Mouse (Mus musculus): ENCODE data around the gene Eda.
A peak's percentile ranks its signal among the peaks of the same experiment; 100 is the strongest.

The Eda gene

DNA sequence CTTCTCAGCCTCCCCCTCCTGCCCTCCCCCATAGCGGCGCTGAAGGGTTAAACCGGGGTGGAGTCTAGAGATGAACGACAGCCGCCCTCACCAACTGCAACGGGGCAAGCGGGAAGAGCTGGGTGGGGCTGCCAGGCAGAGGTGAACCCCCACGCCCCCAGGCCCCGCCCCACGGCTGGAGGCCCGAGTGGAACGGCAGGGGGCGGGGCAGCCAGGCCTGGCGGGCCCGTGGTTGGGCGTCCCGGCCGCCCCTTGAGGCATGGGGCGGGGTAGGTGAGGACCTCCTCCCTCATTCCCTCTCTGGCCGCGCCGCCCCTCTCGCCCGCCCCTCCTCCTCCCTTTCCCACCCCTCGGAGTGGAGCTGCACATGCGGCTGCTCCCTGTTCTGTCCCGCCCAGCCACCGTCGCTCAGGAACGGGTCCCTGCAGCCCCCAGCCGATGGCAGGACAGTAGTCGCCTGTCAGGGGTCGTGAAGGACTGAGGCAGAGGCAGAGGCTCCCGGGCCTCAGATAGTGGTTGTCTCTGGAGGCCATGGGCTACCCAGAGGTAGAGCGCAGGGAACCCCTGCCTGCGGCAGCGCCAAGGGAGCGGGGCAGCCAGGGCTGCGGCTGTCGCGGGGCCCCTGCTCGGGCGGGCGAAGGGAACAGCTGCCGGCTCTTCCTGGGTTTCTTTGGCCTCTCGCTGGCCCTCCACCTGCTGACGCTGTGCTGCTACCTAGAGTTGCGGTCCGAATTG lies at the start of gene Eda:
TSS of gene Eda (plus strand) at position 357 of the 735 bp plus-strand sequence.
- DNase-seq (ENCODE audit: low spot score in 2 of 2) = peak; percentile 47 to 56

- DNase-seq (ENCODE audit: low spot score in 2 of 2) = no peak
Measured at GRCm38 (mm10) chrX:99961002-99961401, 14.4 kb upstream of the Eda start.

DNA sequence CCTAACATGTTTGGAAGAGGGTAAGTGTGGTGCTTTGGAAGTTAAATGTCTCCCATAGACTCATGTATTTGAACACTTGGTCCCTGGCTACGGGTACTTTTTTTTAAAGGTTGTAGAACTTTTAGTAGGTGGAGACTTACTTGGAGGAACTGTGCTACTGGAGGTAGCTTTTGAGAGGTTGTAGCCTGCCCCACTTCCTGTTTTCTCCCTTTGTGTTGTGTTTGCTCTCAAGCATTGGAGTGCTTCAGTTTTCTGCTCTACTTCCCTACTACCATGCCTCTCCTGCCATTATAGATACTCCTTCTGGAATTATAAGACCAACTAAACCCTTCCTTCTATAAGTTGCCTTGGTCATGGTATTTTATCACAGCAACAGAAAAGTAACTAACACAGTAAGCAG lies 5.3 kb upstream of the Eda start:
- DNase-seq (ENCODE audit: low spot score in 2 of 2) = no peak

GRCm38 (mm10) chrX:99974381-99974780 lies 1.0 kb upstream of the Eda start:
- no peak for DNase-seq (ENCODE audit: low spot score in 2 of 2)

DNA sequence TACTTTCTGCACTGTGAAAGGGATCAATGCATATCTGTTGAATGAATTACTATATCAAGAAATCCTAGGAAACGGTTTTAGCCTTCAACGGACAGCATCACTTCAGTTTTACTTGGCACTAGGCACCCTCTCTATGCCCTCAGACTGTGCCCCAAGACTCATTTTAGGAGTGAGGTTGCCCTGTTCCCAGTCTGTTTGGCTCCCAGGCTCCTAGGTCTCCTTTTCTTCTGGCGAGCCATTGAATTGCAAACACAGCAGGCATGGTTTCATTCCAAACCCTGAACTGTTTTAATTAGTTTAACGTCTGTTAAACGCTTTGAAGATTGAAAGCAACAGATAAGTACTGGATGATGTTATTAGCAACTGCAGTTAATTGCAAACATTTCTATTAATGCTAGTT lies 603 bp upstream of the Eda start:
- DNase-seq (ENCODE audit: low spot score in 2 of 2) = no peak

DNA sequence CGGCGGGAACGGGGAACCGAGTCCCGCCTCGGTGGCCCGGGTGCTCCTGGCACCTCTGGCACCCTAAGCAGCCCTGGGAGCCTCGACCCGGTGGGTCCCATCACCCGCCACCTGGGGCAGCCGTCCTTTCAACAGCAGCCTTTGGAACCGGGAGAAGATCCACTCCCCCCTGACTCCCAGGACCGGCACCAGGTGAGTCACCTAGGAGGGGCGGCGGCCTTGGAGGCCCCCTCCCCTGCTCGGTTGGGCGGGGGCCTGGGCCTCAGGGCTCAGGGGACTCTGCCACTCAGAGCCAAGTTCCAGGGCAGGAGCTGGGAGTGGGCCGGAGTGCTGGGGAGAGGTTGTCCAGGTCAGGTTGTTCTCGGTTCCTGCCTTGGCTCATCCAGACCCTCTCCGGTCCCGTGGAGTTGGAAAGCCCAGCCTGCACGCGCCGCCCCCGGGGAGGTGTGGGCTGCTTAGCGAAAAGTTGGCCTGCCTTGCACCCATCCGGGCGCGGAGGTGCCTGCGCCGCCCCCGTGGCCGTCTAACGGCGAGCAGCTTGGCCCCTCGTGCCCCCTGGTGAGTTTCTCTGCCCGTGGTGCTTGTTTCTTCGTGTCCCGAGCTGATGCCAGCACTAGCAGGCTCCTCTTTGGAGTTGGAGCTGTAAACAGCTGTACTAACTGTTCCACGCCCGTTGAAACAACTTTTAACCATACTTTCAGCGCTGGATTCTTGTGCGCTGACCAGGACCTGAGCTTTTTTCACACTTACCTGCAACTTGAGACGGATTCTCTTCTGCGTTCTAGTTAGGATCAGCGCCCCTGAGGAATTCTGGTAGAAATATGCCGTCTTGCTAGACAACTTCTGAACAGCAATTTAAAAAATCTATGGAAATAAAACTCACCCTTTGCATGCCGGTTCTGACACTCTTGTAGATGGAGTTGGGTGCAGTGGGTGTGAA lies 849 bp downstream of the Eda start:
- DNase-seq (ENCODE audit: low spot score in 2 of 2) = peak in 1 of 2 experiments; percentile 4

- DNase-seq (ENCODE audit: low spot score in 2 of 2) = no peak
Measured at GRCm38 (mm10) chrX:99978354-99978753, 2.9 kb downstream of the Eda start.

DNA sequence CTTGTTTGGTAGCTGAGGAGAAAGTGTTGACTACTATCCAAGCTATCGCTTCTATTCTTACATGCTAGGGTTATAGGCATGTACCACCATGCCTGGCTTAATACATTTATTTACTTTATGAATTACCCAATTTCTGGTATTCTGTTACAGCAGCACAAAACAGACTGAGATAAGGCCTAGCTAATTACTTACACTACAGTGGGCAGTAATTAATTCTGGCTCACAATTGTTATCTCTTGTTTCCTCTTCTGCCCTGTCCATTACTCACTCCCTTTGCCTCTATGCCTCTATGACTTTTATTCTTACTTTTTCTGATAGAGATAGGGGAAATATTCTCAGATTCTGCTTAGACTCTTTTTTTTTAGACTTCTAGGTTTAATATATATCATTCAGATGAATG lies 18.0 kb downstream of the Eda start:
- no peak for DNase-seq (ENCODE audit: low spot score in 2 of 2)

GRCm38 (mm10) chrX:99999342-99999741 lies 23.9 kb downstream of the Eda start:
- no peak for DNase-seq (ENCODE audit: low spot score in 2 of 2)

- DNase-seq (ENCODE audit: low spot score in 2 of 2) = no peak
Measured at GRCm38 (mm10) chrX:100118362-100118761, 143.0 kb downstream of the Eda start.

DNA sequence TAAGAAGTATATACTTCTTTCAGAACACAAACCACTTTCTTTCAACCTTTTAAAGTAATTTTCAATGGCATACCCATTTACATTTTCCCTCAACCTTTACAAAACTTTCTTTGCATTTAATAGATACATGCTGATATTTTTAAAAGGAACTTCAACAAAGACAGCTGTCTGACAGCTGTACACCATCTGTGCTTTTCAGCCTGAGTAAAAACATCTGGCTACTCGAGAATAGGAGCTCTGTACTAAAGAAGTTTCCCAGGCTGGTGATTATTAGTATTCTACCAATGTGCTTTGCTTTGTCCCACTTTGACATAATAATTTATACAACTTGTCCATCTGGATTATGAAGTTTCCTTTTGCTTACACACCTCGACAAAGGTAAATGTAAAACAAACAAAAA lies 219.9 kb downstream of the Eda start:
- DNase-seq (ENCODE audit: low spot score in 2 of 2) = no peak

DNA sequence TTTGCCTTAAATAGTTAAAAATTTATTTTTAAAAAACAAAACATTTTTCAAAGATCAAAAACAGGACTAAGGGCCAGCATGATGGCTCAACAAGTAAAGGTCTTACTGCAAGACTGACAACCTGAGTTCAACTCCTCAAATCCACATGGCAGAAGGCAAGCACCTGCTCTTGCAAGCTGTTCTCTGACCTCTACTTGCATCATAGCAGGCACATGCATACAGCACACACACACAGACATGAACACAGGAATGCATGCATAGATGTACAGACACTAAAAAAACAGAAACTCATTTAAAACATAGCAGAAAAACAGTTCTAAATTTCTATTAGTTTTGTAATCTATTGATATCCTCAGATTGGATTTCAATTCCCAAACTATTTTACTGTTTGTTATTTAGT lies 338.2 kb downstream of the Eda start:
- DNase-seq (ENCODE audit: low spot score in 2 of 2) = no peak

DNA sequence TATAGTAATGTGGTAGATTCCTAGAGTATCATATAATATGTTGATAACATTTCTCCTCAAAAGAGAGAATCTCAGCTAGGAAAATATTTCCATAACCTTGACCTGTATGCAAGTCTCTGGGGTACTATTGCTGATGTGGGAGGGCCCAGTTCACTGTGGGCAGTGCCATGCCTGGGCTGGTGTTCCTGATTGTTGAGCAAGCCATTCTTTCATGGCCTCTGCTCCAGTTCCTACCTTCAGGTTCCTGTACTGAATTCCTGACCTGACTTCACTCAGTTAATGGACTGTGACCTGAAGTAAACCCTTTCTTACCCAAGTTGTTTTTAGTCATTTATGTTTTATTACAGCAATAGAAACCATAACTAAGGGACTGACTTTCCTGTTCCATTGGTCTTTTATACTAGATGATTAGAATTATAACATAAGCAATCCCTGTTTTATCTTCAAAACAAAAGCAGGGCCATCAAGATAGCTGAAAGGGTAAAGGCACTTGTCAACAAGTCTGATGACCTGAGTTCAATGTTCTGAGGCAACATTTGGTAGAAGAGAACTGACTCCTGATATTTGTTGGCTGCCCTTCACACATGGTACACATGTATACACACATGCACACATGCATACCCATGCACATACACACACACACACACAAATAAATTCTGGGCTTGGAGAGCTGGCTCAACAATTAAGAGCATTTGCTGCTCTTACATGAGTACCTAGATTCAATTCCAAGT lies 338.9 kb downstream of the Eda start:
- no peak for DNase-seq (ENCODE audit: low spot score in 2 of 2)

DNA sequence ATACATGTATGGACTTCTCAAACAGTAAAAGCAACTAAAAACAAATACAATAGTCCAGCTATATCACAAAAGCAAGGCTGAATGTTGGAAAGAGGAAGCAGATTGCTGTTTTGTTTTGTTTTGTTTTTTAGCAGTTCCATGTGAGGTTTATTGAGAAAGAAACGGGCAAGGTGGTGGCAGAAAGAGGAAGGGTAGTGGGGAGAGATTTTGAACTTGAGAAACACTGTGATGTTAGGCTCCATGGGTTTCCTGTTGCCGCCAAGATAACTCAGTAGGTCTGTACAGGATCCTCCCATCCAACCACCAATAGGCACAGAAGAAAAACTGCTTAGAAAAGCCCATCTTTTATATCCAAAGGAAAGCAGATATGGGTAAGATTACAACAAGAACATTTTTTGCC lies 365.3 kb downstream of the Eda start:
- DNase-seq (ENCODE audit: low spot score in 2 of 2) = no peak

- DNase-seq (ENCODE audit: low spot score in 2 of 2) = no peak
Measured at GRCm38 (mm10) chrX:100344433-100344832, 369.0 kb downstream of the Eda start.

DNA sequence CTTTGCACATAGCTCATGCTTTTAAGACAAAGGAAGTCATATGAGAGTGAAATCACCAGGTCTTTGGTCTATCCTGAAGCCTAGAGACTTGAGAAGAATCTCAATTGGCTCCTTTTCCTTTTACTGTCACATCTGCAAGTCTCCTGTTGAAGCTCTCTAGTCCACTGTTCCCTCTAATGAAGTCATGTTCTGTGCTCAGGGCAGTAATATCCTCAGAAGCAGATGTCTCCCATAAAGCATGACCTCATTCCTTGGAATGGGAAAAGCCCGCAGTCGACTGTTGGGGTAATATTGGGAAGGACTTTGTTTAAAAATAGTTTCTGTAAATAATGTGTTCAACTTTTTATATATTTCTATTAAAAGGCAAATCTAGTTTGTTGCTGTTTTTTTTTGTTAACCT lies 381.6 kb downstream of the Eda start:
- DNase-seq (ENCODE audit: low spot score in 2 of 2) = no peak

- DNase-seq (ENCODE audit: low spot score in 2 of 2) = no peak
Measured at GRCm38 (mm10) chrX:100389887-100390286, 414.5 kb downstream of the Eda start.

- DNase-seq (ENCODE audit: low spot score in 2 of 2) = peak in 1 of 2 experiments; percentile 14
Measured at GRCm38 (mm10) chrX:100392304-100392703, 416.9 kb downstream of the Eda start.

GRCm38 (mm10) chrX:100394223-100394861 lies 418.9 kb downstream of the Eda start:
- no peak for DNase-seq (ENCODE audit: low spot score in 2 of 2)

DNA sequence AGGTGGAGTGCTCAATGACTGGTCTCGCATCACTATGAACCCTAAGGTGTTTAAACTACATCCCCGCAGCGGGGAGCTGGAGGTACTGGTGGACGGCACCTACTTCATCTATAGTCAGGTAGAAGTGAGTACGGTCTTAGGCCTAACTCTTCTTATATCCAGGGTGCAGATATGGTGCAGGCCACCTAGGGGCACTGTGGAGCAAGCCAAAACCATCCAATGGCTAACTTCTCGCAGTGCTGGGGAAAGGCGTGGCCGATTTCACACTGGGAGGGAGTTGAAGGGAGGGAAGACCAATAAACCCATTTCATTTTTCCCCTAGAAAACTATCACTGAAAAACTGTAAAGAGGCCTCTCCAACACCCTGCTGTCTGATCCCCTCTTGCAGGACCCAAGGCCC lies 419.6 kb downstream of the Eda start:
- DNase-seq (ENCODE audit: low spot score in 2 of 2) = no peak

DNA sequence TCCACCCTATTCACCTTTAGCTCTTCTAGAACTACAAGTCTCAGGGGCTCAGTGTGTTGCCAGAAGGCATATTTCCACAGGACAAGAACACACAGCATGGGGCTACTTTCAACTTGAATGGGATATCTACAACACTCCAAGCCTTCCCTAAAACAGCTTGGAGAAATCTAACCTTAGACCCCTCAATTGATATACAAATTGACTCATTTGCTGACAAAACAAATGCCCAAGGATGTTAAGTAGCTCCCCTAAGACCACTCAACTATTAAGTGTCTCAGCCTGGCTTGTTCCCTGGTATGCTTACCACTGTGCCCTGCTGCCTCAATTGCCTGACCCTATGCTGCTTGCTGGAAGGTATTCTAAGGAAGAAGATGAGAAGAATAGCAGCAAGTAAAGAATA lies 425.5 kb downstream of the Eda start:
- DNase-seq (ENCODE audit: low spot score in 2 of 2) = no peak

DNA sequence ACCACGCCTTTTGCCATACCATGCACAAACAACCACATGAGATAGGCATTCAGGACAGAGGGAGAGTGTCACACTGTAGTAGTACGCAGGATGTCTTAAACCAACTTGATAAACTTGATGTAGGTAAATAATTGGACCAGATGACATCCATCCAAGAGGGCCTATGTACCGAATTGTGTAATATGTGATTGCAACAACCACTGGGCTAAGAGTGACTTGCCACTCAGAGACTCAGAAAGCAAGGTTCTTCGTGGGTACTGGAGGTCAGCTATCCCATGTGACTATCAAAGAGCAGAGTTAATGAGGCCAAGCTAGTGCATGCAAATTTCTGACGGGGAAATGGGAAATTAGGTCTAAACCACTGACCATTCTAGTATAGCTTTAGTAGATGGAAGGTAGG lies 426.3 kb downstream of the Eda start:
- DNase-seq (ENCODE audit: low spot score in 2 of 2) = no peak
